Mouse (Mus musculus) embryonic facial prominence, embryonic 12.5 days (tissue): ENCODE data around the gene Abca12. TPM values are rescaled to one million over a fixed set of nuclear protein-coding genes. Genes with fewer than 3 reads are reported as not detected.

Experiments
- ATAC-seq: fragments of 200-750 bp; cut with Nextera tagmentation; 2 replicates; pipeline ENCODE4 v1.8.0; 2017; ENCODE audit not compliant: insufficient number of reproducible peaks, insufficient read depth, low FRiP score, low TSS enrichment
- H3K27ac ChIP-seq: fragments of 300-500 bp; sonication (generic); 2 replicates; pipeline ENCODE4 v1.5.1; 2016; ENCODE audit warnings: mild to moderate bottlenecking
- H3K27me3 ChIP-seq: fragments of 300-500 bp; sonication (generic); 2 replicates; pipeline ENCODE4 v1.6.1; 2016; ENCODE audit warnings: mild to moderate bottlenecking, moderate library complexity
- H3K36me3 ChIP-seq: fragments of 300-500 bp; sonication (generic); 2 replicates; pipeline ENCODE4 v1.6.1; 2016; ENCODE audit warnings: mild to moderate bottlenecking
- H3K4me1 ChIP-seq: fragments of 300-500 bp; sonication (generic); 2 replicates; pipeline ENCODE4 v1.6.1; 2016
- H3K4me2 ChIP-seq: fragments of 300-500 bp; sonication (generic); replicated peaks from 2 replicates; pipeline ENCODE4 v1.6.1; 2016; ENCODE audit warnings: mild to moderate bottlenecking, moderate library complexity
- H3K4me3 ChIP-seq: fragments of 300-500 bp; sonication (generic); 2 replicates; pipeline ENCODE4 v1.5.1; 2016; ENCODE audit warnings: mild to moderate bottlenecking
- H3K9ac ChIP-seq: fragments of 300-500 bp; sonication (generic); 2 replicates; pipeline ENCODE4 v1.6.1; 2016; ENCODE audit warnings: mild to moderate bottlenecking, moderate library complexity
- H3K9me3 ChIP-seq: fragments of 300-500 bp; sonication (generic); 2 replicates; pipeline ENCODE4 v1.6.1; 2016; ENCODE audit warnings: mild to moderate bottlenecking, moderate library complexity
- WGBS: fragments of 180-500 bp; shearing (Covaris S2); methylation state at CpG from one replicate; pipeline ENCODE4 v1.1.7; 2016; 5-methylcytosine and 5-hydroxymethylcytosine counted together
- polyA plus RNA-seq: library from polyadenylated mRNA; unstranded; fragments of >200 nt; fragmentation: Nextera tagmentation; extraction: Ambion mirVana; gene quantifications from 2 replicates; pipeline ENCODE4 v1.2.1, GENCODE M21; 2016

Abca12 gene
- polyA plus RNA-seq, 1 experiment from 2014 or later = 0.04 TPM

DNA sequence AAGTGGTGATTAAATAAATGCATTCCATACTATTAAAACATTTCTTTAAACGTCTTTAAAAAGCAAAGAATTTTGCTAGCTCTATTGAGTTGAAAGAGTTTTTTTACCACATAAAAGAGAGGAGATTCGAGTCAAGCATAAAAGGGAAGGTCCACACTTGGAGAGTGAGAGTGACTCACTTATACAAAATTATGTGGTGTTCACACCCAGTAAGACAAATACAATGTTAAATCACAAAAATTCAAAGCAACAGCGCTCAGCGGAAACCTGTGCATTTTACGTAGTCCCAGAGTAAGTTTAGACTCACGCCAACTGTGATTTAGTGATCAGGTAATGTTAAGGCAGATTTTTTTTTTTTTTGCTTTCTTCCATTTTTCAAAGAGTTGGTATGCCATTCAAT lies 104.1 kb downstream of the Abca12 start:
- no peak overlapping the region for H3K4me3 ChIP-seq
- no peaks in the 10 kb centered on the region for H3K9me3 ChIP-seq
- WGBS = 84% methylated on average over 6 of the region's 6 CpGs
- H3K36me3 ChIP-seq = no peaks in the 10 kb centered on the region
- H3K4me1 ChIP-seq = peaks cover 9% of the 10 kb centered on the region
- ATAC-seq = no peak
- H3K9ac ChIP-seq = no peak overlapping the region
- no peak overlapping the region for H3K27ac ChIP-seq
- H3K4me2 ChIP-seq = no peak overlapping the region
- H3K27me3 ChIP-seq = no peaks in the 10 kb centered on the region

DNA sequence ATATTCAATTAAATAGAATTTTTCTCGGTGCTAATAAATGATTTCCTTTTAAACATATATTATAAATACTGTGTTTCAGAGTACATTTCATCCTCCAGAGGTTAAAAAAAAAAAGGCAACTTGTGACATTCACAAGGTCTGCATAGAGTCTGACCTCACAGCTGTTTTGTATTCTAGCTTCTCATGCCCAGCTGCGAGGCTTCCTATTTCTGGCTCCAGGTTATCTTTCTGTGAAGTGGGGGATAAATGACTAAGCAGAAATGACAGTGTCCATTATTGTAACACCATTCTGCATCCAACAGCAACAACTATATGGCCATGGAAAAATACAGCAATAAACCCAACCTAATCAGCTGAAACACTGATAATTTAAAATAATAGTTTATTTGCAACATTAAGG lies 107.3 kb downstream of the Abca12 start:
- H3K4me1 ChIP-seq = peaks cover 13% of the 10 kb centered on the region
- H3K9ac ChIP-seq = no peak overlapping the region
- 26% methylated on average over 2 of the region's 2 CpGs for WGBS
- no peak overlapping the region for H3K27ac ChIP-seq
- H3K27me3 ChIP-seq = no peaks in the 10 kb centered on the region
- no peaks in the 10 kb centered on the region for H3K9me3 ChIP-seq
- no peak for ATAC-seq
- H3K36me3 ChIP-seq = no peaks in the 10 kb centered on the region
- no peak overlapping the region for H3K4me2 ChIP-seq
- no peak overlapping the region for H3K4me3 ChIP-seq

DNA sequence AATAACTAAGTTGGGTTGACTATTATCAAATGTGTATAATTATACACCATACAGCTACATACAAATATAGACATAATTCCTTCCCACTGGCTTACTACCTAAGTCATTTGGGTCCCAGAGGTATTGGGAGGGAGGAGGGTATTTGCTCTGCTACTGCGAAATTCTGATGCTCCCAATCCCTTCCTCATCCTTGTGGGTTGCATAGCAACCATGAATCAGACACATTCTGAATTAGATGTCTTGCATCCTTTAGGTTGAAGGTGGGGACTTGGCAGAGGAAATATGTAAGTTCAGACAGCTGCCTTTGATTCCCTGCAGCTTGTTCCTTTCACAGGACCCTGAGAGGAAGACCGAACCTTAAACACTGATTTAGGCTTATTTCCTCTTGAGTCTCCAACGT lies 108.5 kb downstream of the Abca12 start:
- Histone ChIP-seq H3K27me3 (no peaks in the 10 kb centered on the region), H3K4me1 (peaks cover 13% of the 10 kb centered on the region), H3K27ac (no peak overlapping the region), H3K9me3 (no peaks in the 10 kb centered on the region), H3K36me3 (no peaks in the 10 kb centered on the region), H3K4me3 (no peak overlapping the region), H3K9ac (no peak overlapping the region), H3K4me2 (no peak overlapping the region)
- 22% methylated on average over 3 of the region's 3 CpGs for WGBS
- ATAC-seq = no peak

DNA sequence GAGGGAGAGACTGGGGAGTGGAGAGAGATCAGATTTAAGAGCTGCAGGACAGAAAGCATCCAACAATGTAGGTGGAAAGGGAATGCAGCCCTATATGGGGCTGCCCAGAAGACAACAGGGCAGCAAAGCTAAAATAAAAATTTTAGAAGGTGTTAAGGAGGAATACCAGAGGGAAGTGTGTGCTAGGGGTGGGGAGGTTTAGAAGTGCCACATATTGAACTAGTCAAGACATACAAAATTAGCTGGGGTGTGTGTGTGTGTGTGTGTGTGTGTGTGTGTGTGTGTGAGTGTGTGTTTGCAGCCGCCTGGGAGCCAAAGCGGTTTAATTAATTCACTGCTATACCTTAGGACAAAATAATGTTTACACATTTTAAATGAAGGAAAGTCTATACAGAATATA lies 110.1 kb downstream of the Abca12 start:
- H3K9ac ChIP-seq = no peak overlapping the region
- no peaks in the 10 kb centered on the region for H3K9me3 ChIP-seq
- H3K36me3 ChIP-seq = no peaks in the 10 kb centered on the region
- peaks cover 13% of the 10 kb centered on the region for H3K4me1 ChIP-seq
- no peak overlapping the region for H3K27ac ChIP-seq
- H3K4me3 ChIP-seq = no peak overlapping the region
- no peaks in the 10 kb centered on the region for H3K27me3 ChIP-seq
- 70% methylated on average over 2 of the region's 2 CpGs for WGBS
- no peak overlapping the region for H3K4me2 ChIP-seq
- no peak for ATAC-seq

DNA sequence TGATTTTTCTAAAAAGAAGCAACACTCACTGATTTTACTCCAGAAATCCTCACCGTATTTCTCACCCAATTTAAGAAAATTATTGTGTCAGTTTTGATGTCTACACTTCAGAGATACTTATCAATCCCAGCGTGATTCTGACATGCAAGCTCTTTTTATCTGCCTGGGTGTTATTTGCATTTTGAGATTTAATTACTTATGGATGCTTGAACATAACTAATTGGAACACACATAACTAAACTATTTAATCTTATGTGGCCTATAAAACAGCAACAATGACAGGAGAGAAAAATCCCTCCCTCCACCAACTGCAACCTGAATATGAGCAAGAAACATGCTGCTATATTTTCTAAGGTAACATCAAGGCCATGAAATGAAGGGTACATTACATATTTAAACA lies 117.7 kb downstream of the Abca12 start:
- Histone ChIP-seq H3K36me3 (no peaks in the 10 kb centered on the region), H3K9me3 (no peaks in the 10 kb centered on the region), H3K27ac (no peak overlapping the region), H3K4me3 (no peak overlapping the region), H3K4me2 (no peak overlapping the region), H3K9ac (no peak overlapping the region), H3K27me3 (no peaks in the 10 kb centered on the region), H3K4me1 (no peaks in the 10 kb centered on the region)
- no peak for ATAC-seq
- 59% methylated on average over 2 of the region's 2 CpGs for WGBS

DNA sequence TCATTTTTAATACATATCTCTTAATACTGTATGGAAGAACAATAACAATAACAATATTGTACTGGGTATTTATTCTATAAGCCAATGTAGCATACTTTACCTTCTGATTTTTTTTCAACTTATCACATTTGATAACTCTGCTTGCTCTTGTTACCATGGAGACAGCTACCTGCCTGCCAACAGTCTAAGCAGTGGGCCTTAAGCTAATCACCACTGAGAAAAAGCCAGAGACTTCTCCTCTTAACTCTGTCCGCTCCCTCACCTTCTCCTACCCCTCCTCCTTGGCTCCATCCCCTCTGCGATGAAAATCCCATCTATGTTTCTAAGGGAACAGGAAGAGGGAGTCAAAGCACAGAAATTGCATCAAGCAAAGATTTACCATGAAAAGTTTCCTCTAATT lies 118.1 kb downstream of the Abca12 start:
- Histone ChIP-seq H3K9ac (no peak overlapping the region), H3K4me3 (no peak overlapping the region)
- WGBS = 52% methylated on average over 2 of the region's 2 CpGs

DNA sequence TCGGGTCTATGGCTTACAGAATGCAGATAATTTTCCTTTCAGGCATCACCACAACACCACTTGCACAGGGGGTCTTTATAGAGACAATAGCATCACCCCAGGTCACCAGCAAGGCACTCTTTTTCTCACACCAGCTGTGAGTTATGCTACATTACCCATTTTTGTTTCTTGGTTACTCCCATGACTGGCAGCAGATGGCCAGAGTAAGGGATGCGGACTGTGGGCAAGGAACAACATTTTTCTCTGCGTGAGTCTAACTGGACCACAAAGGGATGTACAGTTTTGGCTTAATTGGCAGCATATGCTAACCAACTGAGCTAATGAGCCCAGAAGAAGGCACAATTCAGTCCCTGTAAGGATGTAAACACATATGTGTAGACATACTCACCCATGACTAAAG lies 122.8 kb downstream of the Abca12 start:
- no peak overlapping the region for H3K4me2 ChIP-seq
- no peak overlapping the region for H3K27ac ChIP-seq
- H3K9ac ChIP-seq = no peak overlapping the region
- H3K27me3 ChIP-seq = no peaks in the 10 kb centered on the region
- WGBS = 60% methylated on average over 3 of the region's 3 CpGs
- no peaks in the 10 kb centered on the region for H3K36me3 ChIP-seq
- ATAC-seq = no peak
- H3K9me3 ChIP-seq = no peaks in the 10 kb centered on the region
- no peaks in the 10 kb centered on the region for H3K4me1 ChIP-seq
- H3K4me3 ChIP-seq = no peak overlapping the region

More for the DNA sequence above, 118.1 kb downstream of the Abca12 start:
- Histone ChIP-seq H3K27me3 (no peaks in the 10 kb centered on the region), H3K4me1 (no peaks in the 10 kb centered on the region), H3K36me3 (no peaks in the 10 kb centered on the region), H3K4me2 (no peak overlapping the region), H3K9me3 (no peaks in the 10 kb centered on the region), H3K27ac (no peak overlapping the region)
- no peak for ATAC-seq

DNA sequence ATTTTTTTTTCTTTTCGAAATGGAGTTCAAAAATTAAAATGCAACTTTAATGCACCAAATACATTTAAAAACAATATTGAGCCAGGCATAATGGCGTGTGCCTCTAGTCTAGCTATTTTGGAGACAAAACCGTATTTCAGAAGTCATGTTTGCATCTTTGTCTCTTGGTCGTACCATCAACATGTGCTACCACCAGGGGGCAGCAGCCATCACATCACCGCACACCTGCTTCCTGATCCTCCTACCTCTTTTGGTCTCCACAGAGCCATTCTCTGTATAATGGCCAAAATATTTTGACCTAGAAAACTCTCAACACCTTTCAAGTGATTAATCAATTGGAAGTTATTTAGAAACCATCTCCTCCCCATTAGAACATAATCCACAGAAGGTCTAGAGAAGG lies 125.2 kb downstream of the Abca12 start:
- H3K9ac ChIP-seq = no peak overlapping the region
- ATAC-seq = no peak
- H3K9me3 ChIP-seq = no peaks in the 10 kb centered on the region
- H3K4me1 ChIP-seq = no peaks in the 10 kb centered on the region
- no peaks in the 10 kb centered on the region for H3K27me3 ChIP-seq
- H3K27ac ChIP-seq = no peak overlapping the region
- 21% methylated on average over 5 of the region's 5 CpGs for WGBS
- H3K36me3 ChIP-seq = no peaks in the 10 kb centered on the region
- no peak overlapping the region for H3K4me2 ChIP-seq
- no peak overlapping the region for H3K4me3 ChIP-seq

DNA sequence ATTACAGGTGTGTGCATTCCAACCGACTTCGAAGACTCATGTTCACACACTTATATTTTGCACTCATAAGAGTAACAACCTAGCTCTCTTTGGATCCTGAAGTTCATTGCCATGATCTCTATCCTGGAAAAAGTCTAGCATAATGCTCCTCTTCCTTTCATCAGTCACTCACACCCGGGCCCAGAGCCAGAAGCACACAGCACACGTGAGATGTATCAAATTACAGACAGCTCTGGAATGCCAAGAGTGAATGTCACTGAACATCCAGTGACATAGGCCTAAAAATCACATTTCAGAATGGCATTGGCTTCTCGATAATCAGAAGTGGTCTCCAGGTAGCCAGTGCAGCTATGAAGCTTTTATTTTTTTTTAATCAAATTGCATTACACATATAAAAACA lies 137.8 kb downstream of the Abca12 start:
- no peak overlapping the region for H3K9ac ChIP-seq
- H3K27ac ChIP-seq = no peak overlapping the region
- WGBS = 39% methylated on average over 5 of the region's 5 CpGs
- H3K4me2 ChIP-seq = no peak overlapping the region
- H3K9me3 ChIP-seq = no peaks in the 10 kb centered on the region
- H3K4me1 ChIP-seq = no peaks in the 10 kb centered on the region
- H3K36me3 ChIP-seq = no peaks in the 10 kb centered on the region
- H3K27me3 ChIP-seq = no peaks in the 10 kb centered on the region
- ATAC-seq = no peak
- no peak overlapping the region for H3K4me3 ChIP-seq

DNA sequence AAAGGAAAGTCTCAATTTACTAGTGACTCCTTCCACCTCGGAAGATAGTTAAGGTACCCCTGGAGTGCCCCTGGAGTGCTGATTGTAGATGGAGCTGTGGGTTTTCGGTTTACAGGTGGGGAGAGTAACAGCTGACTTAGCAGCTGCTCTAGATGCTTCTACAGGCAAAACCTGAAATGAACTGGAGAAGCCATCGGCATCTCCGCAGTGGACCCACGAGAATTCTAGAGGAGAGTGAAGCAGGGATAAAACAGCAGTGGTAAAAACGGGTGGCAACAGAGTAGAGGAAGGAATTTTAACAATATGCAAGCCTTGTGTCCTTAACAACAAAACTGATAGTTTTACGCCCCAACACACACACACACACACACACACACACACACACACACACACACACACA lies 142.2 kb downstream of the Abca12 start:
- ATAC-seq = no peak
- no peaks in the 10 kb centered on the region for H3K27me3 ChIP-seq
- WGBS = 79% methylated on average over 7 of the region's 7 CpGs
- no peak overlapping the region for H3K4me2 ChIP-seq
- H3K36me3 ChIP-seq = no peaks in the 10 kb centered on the region
- H3K4me1 ChIP-seq = no peaks in the 10 kb centered on the region
- H3K9me3 ChIP-seq = no peaks in the 10 kb centered on the region
- H3K9ac ChIP-seq = no peak overlapping the region
- H3K4me3 ChIP-seq = no peak overlapping the region
- no peak overlapping the region for H3K27ac ChIP-seq

DNA sequence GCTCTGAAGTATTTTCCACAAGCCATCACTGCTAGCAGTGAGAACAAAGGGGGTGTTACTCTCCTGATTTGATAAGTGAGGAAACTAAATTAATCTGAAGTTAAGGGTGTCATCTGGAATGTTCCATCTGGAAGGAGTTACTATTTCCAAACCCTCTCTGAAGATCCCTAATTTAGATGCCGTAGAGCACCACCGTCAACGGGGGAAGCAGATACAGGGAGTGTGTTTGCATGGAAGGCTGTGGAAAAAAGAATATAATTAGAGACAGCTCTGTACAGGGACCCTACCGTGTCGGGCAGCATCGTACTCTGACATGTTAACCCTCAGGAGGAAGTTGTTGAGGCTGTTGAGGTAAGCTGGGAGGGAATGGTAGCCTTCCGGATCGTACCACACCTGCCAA lies 142.6 kb downstream of the Abca12 start:
- Histone ChIP-seq H3K4me1 (no peaks in the 10 kb centered on the region), H3K9me3 (no peaks in the 10 kb centered on the region), H3K4me2 (no peak overlapping the region), H3K27ac (no peak overlapping the region), H3K36me3 (no peaks in the 10 kb centered on the region), H3K4me3 (no peak overlapping the region), H3K9ac (no peak overlapping the region), H3K27me3 (no peaks in the 10 kb centered on the region)
- ATAC-seq = no peak
- WGBS = 47% methylated on average over 8 of the region's 8 CpGs

DNA sequence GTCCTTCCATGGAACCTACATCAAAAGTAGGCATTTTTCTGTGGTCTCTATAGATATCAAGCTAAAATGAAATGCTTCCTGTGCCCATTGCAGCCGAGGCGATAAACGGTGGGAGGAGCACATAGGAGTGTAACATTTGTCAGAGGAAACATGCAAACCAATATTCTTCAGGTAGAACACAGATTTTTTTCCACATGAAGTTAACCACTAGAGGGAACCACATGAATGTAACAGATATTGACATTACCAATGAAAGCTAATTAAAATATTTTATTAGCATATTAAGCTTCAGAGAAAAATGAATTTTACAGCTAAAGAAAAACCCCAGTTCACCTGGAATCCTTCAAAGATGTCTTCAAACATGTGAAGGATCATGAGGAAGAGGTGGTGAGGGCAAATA lies 144.6 kb downstream of the Abca12 start:
- H3K9ac ChIP-seq = no peak overlapping the region
- ATAC-seq = no peak
- no peak overlapping the region for H3K27ac ChIP-seq
- H3K4me1 ChIP-seq = no peaks in the 10 kb centered on the region
- 90% methylated on average over 3 of the region's 3 CpGs for WGBS
- H3K27me3 ChIP-seq = no peaks in the 10 kb centered on the region
- H3K4me2 ChIP-seq = no peak overlapping the region
- no peaks in the 10 kb centered on the region for H3K9me3 ChIP-seq
- H3K4me3 ChIP-seq = no peak overlapping the region
- H3K36me3 ChIP-seq = no peaks in the 10 kb centered on the region

DNA sequence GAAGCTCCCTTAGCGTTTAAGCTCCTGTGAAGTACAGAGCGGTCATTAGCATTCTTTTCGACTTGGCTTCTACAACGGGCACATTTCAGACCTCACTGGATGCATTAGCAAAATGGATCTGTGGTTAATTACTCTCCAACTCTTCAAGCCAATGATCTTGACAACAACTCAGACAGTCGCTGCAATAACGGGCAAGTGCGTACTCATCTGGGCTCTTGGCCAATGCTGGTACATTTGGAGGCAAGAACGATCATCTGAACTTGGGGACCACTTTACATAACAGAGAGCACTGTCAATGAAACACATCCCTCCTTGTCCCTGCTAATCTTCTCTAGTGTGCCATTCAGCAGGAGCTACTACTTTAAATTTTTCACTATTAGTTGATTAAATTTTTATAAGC lies 148.1 kb downstream of the Abca12 start:
- no peak for ATAC-seq
- 92% methylated on average over 8 of the region's 8 CpGs for WGBS
- H3K27me3 ChIP-seq = no peaks in the 10 kb centered on the region

More for the DNA sequence above, 148.1 kb downstream of the Abca12 start:
- no peak overlapping the region for H3K4me2 ChIP-seq
- no peak overlapping the region for H3K27ac ChIP-seq
- H3K36me3 ChIP-seq = no peaks in the 10 kb centered on the region
- H3K9me3 ChIP-seq = no peaks in the 10 kb centered on the region
- no peak overlapping the region for H3K4me3 ChIP-seq
- H3K9ac ChIP-seq = no peak overlapping the region
- H3K4me1 ChIP-seq = no peaks in the 10 kb centered on the region
